Mouse (Mus musculus) liver, embryonic 16.5 days (tissue): ENCODE measurements around the gene Sele. TPM values are rescaled to one million over a fixed set of nuclear protein-coding genes. Genes with fewer than 3 reads are reported as not detected.
A peak's percentile ranks its signal among the peaks of the same experiment; 100 is the strongest.

Experiments
- ATAC-seq: fragments of 200-750 bp; cut with Nextera tagmentation; 2 replicates; pipeline ENCODE4 v1.8.0; 2017; ENCODE audit warnings: low read depth, mild to moderate bottlenecking, moderate number of reproducible peaks, moderate library complexity
- H3K27ac ChIP-seq: fragments of 300-500 bp; sonication (generic); 2 replicates; pipeline ENCODE4 v1.5.1; 2014; ENCODE audit warnings: mild to moderate bottlenecking, low read length
- H3K27me3 ChIP-seq: fragments of 300-500 bp; sonication (generic); 2 replicates; pipeline ENCODE4 v1.6.1; 2014; ENCODE audit warnings: low read depth, low read length, mixed read lengths; ENCODE audit not compliant: control insufficient read depth, insufficient read depth
- H3K36me3 ChIP-seq: fragments of 300-500 bp; sonication (generic); 2 replicates; pipeline ENCODE4 v1.6.1; 2014; ENCODE audit warnings: mild to moderate bottlenecking; ENCODE audit not compliant: control insufficient read depth, insufficient read depth
- H3K4me1 ChIP-seq: fragments of 300-500 bp; sonication (generic); 2 replicates; pipeline ENCODE4 v1.6.1; 2014; ENCODE audit warnings: low read depth, low read length, mixed read lengths; ENCODE audit not compliant: control insufficient read depth
- H3K4me2 ChIP-seq: fragments of 300-500 bp; sonication (generic); 2 replicates; pipeline ENCODE4 v1.6.1; 2014; ENCODE audit warnings: low read depth, low read length, mixed read lengths
- H3K4me3 ChIP-seq: fragments of 300-500 bp; sonication (generic); 2 replicates; pipeline ENCODE4 v1.5.1; 2014; ENCODE audit warnings: low read depth, mild to moderate bottlenecking, low read length
- H3K9ac ChIP-seq: fragments of 300-500 bp; sonication (generic); 2 replicates; pipeline ENCODE4 v1.6.1; 2014; ENCODE audit warnings: low read depth, low read length
- H3K9me3 ChIP-seq: fragments of 300-500 bp; sonication (generic); replicated peaks from 2 replicates; pipeline ENCODE4 v1.6.1; 2016; ENCODE audit warnings: low read length; ENCODE audit not compliant: control insufficient read depth
- whole genome bisulfite sequencing: fragments of 180-500 bp; shearing (Covaris S2); extraction: QIAGEN DNeasy Blood & Tissue Kit; methylation state at CpG from one replicate; pipeline ENCODE4 v1.1.7; 2014; ENCODE audit not compliant: insufficient replicate concordance; 5-methylcytosine and 5-hydroxymethylcytosine counted together
- polyA plus RNA-seq: library from polyadenylated mRNA; unstranded; fragments of >200 nt; fragmentation: Nextera tagmentation; extraction: Ambion mirVana; gene quantifications from 2 replicates; pipeline ENCODE4 v1.2.1, GENCODE M21; 2015

The Sele gene
- polyA plus RNA-seq, 1 experiment from 2014 or later, result 0.06 TPM

- Histone ChIP-seq H3K4me1 (no peaks in the 10 kb centered on the region; the same call in 1 of the 2 replicates), H3K9ac (no peak overlapping the region), H3K36me3 (no peaks in the 10 kb centered on the region), H3K27me3 (no peaks in the 10 kb centered on the region), H3K4me2 (no peak overlapping the region), H3K27ac (peak overlapping the region; percentile 29; the same call in 1 of the 2 replicates), H3K9me3 (no peaks in the 10 kb centered on the region), H3K4me3 (no peak overlapping the region)
- no peak for ATAC-seq
- 74% methylated on average over 1 of the region's 1 CpGs for WGBS
Observed at GRCm38 (mm10) chr1:164075416-164075815, 27.4 kb downstream of the Sele start.

GRCm38 (mm10) chr1:164076441-164076840 lies 28.4 kb downstream of the Sele start:
- Histone ChIP-seq H3K4me1 (no peaks in the 10 kb centered on the region; the same call in 1 of the 2 replicates), H3K27ac (no peak overlapping the region), H3K9ac (no peak overlapping the region), H3K4me3 (no peak overlapping the region), H3K4me2 (no peak overlapping the region), H3K27me3 (no peaks in the 10 kb centered on the region), H3K9me3 (no peaks in the 10 kb centered on the region), H3K36me3 (no peaks in the 10 kb centered on the region)
- no peak for ATAC-seq
- 33% methylated on average over 1 of the region's 1 CpGs for WGBS

GRCm38 (mm10) chr1:164077031-164077430 lies 29.0 kb downstream of the Sele start:
- Histone ChIP-seq H3K27ac (no peak overlapping the region), H3K4me2 (no peak overlapping the region), H3K9ac (no peak overlapping the region), H3K27me3 (no peaks in the 10 kb centered on the region), H3K4me3 (no peak overlapping the region), H3K9me3 (no peaks in the 10 kb centered on the region), H3K36me3 (no peaks in the 10 kb centered on the region), H3K4me1 (no peaks in the 10 kb centered on the region; the same call in 1 of the 2 replicates)
- no peak for ATAC-seq
- WGBS, result 23% methylated on average over 3 of the region's 3 CpGs

GRCm38 (mm10) chr1:164078323-164078741 lies 30.3 kb downstream of the Sele start:
- 37% methylated on average over 4 of the region's 4 CpGs for WGBS
- H3K4me3 ChIP-seq, result no peak overlapping the region
- no peak overlapping the region for H3K27ac ChIP-seq
- no peaks in the 10 kb centered on the region for H3K9me3 ChIP-seq
- H3K36me3 ChIP-seq, result no peaks in the 10 kb centered on the region
- no peak overlapping the region for H3K4me2 ChIP-seq
- no peaks in the 10 kb centered on the region; the same call in 1 of the 2 replicates for H3K4me1 ChIP-seq
- no peak overlapping the region for H3K9ac ChIP-seq
- no peaks in the 10 kb centered on the region for H3K27me3 ChIP-seq
- no peak for ATAC-seq

DNA sequence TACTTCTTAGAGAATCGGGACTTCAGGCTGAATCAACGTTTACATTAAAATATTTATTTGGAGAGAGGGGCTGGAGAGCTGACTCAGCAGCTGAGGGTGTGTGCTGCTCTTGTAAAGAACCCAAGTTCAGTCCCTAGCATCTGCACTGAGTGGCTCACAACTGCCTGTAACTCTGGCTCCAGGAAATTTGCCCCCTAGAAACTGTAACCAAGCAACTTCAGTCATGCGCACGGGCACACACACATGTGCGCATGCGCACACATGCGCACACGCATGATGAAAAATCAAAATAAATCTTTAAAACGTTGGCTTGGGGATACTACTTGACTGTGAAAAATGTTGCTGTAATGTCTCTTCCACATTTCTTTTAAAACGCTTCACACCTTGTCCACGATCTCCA lies 31.1 kb downstream of the Sele start:
- H3K27ac ChIP-seq, result no peak overlapping the region
- no peak overlapping the region for H3K4me2 ChIP-seq
- ATAC-seq, result no peak
- 72% methylated on average over 11 of the region's 11 CpGs for WGBS
- H3K27me3 ChIP-seq, result no peaks in the 10 kb centered on the region
- H3K9me3 ChIP-seq, result no peaks in the 10 kb centered on the region
- no peaks in the 10 kb centered on the region for H3K4me1 ChIP-seq
- no peak overlapping the region for H3K4me3 ChIP-seq
- H3K36me3 ChIP-seq, result no peaks in the 10 kb centered on the region
- no peak overlapping the region for H3K9ac ChIP-seq

DNA sequence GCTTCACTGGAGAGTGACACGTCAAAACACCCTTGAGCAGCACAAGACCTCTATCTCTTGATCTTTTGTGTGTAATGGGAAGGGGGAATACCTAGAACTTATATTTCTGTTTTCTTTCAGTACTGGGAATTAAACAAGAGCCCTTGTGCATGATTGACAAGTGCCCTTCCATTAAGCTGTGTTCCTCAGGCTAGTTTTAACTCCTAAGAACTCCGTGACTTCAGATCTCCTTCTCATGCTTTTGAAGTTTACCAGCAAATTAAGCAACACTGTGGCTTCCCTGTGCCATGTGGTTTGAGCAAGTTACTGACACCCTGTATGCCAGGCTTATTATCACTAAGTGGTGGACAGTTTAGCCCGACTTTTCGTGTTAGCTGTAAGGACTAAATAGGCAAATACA lies 35.0 kb downstream of the Sele start:
- ATAC-seq, result no peak
- H3K4me3 ChIP-seq, result no peak overlapping the region
- H3K4me1 ChIP-seq, result no peaks in the 10 kb centered on the region; the same call in 1 of the 2 replicates
- H3K36me3 ChIP-seq, result no peaks in the 10 kb centered on the region
- H3K27ac ChIP-seq, result no peak overlapping the region
- no peak overlapping the region for H3K4me2 ChIP-seq
- no peaks in the 10 kb centered on the region for H3K9me3 ChIP-seq
- WGBS, result 48% methylated on average over 4 of the region's 4 CpGs
- H3K27me3 ChIP-seq, result no peaks in the 10 kb centered on the region
- H3K9ac ChIP-seq, result no peak overlapping the region

GRCm38 (mm10) chr1:164086797-164087196 lies 38.8 kb downstream of the Sele start:
- H3K4me3 ChIP-seq, result no peak overlapping the region
- H3K9me3 ChIP-seq, result no peaks in the 10 kb centered on the region
- no peaks in the 10 kb centered on the region for H3K36me3 ChIP-seq
- H3K9ac ChIP-seq, result no peak overlapping the region
- 59% methylated on average over 3 of the region's 3 CpGs for WGBS
- H3K4me1 ChIP-seq, result no peaks in the 10 kb centered on the region; the same call in 1 of the 2 replicates
- H3K27me3 ChIP-seq, result no peaks in the 10 kb centered on the region
- H3K27ac ChIP-seq, result peak overlapping the region; percentile 4; the same call in 1 of the 2 replicates
- H3K4me2 ChIP-seq, result no peak overlapping the region
- no peak for ATAC-seq

- H3K9me3 ChIP-seq, result no peaks in the 10 kb centered on the region
- H3K9ac ChIP-seq, result no peak overlapping the region
- no peak overlapping the region for H3K4me3 ChIP-seq
- H3K4me2 ChIP-seq, result no peak overlapping the region
- no peaks in the 10 kb centered on the region; the same call in 1 of the 2 replicates for H3K4me1 ChIP-seq
- H3K36me3 ChIP-seq, result no peaks in the 10 kb centered on the region
- no peaks in the 10 kb centered on the region for H3K27me3 ChIP-seq
- peak overlapping the region; percentile 53; the same call in 1 of the 2 replicates for H3K27ac ChIP-seq
- WGBS, result 44% methylated on average over 5 of the region's 5 CpGs
- no peak for ATAC-seq
Observed at GRCm38 (mm10) chr1:164087872-164088271, 39.8 kb downstream of the Sele start.

DNA sequence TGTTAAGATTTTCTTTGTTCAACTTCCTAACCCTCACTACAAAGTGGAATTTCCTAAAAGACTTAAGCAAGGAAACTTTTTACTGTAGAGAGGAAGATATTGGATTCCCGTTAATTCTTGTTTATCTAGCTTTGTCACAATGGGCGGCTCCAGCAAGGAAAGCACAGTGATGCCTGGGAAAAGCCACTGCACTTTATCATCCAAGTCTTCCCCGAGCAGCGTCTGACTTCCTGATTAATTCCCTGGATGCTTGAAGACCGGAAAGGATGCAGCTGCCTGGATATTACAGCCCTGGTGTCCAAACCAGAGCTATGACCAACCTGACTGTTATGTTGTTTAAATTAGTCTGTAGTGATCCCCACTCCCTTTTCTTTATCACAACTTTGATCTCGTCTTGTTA lies 48.7 kb downstream of the Sele start:
- Histone ChIP-seq H3K4me1 (no peaks in the 10 kb centered on the region), H3K4me2 (no peak overlapping the region), H3K36me3 (no peaks in the 10 kb centered on the region), H3K27ac (no peak overlapping the region), H3K4me3 (no peak overlapping the region), H3K9me3 (no peaks in the 10 kb centered on the region), H3K27me3 (no peaks in the 10 kb centered on the region), H3K9ac (no peak overlapping the region)
- WGBS, result 42% methylated on average over 6 of the region's 6 CpGs
- ATAC-seq, result no peak
